Mouse (Mus musculus) ovary, postnatal 10 days (tissue): Measurements from ENCODE around the gene Mettl8.

ENCODE experiments used
- DNase-seq: peaks from one replicate; pipeline ENCODE4 v3.0.0; 2022; ENCODE audit warnings: low spot score

The Mettl8 gene

DNA sequence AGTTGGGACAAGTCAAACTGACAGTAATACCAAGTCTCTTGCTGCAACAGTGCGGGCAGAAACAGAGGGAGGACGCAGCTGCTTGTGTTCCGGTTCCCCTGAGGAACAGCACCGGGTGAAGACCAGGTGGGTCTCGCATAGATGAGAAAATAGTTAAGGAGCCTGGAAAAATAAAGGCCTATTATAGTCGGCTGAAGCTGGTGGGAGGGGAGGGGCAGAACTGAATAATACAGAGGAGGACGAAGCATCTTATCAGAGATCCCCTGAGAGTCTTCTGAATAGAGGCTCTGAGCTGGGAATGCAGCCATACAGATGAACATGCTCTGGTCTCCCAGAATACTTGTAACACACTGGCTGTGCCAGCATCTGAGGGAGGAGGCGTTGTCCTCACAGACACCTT lies 21.4 kb downstream of the Mettl8 start:
- no peak for DNase-seq

DNA sequence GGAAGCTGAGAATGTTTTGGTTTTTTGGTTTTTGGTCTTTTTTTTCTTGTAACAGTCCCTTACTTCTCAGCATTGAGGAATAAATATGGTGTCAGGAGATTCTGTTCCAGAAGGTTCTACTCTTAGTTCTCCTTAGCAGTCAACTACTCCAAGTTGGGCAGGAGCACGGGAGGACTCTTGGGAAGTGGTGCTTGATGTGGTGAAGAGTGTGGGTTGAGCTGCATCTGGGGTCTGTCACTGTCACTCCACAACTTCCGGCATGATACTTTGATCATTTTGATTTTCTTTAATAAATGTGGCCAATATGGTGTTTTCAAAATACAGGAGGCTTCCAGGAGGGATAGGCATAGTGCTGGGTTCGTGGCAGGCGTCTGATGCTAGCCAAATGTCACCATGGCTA lies 22.4 kb downstream of the Mettl8 start:
- DNase-seq = no peak

DNA sequence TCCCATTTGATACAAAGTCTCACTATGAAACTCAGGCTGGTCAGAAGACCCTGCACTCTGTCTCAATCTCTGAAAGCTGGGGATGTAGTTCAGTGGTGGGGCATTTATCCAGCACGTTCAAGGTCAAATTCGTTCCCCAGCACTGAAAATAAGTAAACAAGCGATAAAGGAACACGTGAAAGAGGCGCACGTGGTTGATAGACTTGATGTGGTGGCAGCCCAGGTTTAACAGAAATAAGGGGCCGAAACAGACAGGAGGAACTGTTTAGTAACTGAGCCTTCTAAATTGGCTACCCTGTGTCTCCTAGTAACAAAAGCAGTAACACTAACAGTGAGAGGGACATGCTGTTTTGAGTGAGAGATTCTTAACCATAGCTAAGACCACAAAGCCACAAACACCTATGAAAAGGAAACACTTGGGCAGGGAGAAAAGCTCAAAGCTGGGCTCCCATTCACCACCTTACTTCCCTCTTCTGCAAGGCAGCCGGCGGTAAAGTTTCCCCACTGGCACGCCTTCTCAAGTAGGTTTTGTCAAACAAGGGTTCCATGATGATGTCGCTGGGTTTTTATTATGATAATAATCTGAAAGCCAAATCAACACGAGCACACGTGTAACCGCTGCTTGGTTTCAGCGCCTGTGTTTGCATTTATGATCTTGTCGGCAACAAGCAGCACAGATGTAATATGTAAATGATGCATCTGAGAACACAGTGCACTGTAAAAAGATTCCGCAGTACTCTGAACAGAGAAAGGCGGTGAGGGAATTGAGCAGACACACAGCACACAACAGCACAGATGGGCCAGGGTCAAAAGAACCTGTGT lies 23.2 kb downstream of the Mettl8 start:
- no peak for DNase-seq

DNA sequence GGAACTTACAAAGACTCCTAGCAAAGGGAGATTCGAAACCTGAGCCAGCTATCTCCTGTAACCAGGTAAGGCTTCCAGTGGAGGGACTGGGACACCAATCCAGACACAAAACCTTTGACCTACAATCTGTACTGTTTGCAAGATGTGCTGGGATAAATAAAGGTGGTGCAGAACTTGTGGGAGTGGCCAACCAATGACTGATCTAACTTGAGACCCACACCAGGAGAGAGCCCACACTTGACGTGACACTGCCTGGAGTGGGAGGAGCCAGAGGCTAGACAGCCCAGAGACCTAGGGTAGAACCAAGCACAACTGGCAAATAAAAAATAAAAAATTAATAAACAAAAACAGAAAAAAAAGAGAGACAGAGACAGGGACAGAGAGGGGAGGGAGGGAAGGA lies 24.7 kb downstream of the Mettl8 start:
- DNase-seq = no peak

DNA sequence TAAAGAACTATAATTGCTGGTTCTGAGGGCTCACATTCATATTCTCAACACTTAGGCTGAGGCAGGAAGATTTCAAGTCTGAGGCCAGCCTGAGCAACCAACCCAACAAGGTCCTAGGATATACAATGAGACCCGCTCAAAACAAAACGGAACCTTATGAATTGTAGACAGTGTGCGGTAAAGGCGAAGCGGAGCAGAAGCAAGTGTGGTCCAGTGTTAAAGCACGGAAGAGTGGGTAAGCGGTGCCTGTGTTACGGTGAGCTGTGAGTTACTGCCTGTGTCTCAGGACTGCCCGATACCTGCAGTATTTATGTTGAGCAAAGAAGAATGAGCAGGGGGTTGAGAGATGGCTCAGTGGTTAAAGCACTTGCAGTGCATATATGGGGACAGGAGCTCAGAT lies 27.8 kb downstream of the Mettl8 start:
- no peak for DNase-seq

DNA sequence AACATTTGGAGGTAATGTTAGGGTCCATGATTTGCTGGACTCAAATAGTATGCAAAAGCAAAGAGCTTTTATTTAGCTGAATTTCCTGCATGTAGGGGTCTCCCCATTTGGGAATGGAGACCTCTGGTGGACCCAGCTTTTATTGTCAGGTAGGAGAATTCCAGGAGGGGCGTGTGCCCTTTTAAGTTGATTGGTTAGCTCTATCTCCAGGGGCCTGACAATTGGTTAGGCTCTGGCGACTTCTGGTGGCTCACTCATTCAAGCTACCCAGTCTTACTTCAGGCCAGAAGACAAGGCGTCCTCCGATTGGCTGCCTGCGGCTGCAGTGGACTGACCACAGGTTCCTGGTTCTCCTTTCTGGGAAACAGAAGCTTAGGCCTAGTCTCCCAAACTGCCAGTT lies 28.6 kb downstream of the Mettl8 start:
- no peak for DNase-seq

DNA sequence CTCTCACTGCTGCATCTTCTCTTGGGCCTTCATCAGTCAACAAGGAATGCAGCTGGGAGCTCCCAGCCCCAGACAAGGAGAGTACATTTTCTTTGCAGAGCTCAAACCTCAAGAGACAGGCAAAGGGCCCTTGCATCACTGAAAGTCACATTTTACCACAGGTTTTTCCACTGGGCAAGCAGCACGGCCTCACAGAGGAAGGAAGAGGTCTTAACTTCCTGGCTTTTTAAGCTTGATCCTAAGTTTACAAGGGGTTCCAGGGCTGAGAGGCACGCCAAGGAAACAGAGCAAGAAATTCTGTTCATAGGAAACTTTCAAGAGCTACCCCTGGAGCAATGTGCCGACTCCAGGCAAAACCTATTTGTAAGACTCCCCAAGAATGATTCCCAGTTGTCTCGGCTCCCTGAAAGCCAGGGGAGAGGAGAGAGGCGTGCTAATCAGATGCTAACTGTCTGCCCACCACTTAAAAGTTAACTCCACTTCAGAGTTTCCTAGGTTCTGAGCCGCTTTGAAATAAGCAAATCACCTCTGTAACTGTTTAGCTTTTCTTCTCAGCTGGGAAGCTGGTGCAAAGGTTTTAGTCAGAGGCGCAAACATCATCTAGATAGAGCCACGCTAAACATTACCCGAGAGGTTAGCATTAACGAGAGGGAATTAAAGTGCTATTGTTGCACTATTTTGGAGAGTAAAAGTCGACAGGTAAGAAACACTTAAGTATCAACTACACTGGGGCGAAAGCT lies 29.6 kb downstream of the Mettl8 start:
- DNase-seq = no peak

DNA sequence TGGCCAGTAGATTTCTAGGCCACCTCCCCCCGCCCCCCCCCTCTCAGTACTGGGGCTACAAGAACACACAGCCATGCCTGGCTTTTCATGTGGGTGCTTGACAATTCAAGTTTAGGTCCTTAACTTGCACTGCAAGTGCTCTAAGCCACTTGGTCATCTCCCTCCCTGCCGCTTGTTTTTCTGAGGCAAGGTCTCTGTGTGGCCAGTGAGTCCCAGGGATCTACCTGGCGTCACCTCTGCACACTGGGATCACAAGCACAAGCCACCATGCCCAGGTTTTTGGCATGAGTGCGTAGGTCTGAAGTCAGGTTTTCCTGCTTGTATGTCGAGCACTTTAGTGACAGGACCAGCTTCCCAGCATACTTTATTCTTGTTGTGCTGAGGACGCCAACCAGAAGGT lies 31.4 kb downstream of the Mettl8 start:
- DNase-seq = no peak

DNA sequence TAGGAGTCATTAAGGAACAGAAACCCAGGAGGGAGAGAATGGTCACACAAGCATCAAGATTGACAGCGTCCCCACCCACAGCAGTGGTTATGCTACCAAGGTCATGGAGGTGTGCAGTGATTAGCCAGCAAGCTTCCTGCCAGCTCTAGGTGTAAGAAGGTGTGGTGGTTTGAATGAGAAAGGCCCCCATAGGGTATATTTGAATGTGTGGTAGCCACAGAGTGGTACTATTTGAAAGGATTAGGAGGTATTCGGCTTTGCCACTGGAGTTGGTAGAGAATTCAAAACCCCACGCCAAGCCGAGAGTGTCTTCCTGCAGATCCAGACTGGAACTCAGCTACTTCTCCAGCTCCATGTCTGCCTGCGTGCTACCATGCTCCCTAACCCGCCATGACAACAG lies 32.4 kb downstream of the Mettl8 start:
- DNase-seq = no peak

DNA sequence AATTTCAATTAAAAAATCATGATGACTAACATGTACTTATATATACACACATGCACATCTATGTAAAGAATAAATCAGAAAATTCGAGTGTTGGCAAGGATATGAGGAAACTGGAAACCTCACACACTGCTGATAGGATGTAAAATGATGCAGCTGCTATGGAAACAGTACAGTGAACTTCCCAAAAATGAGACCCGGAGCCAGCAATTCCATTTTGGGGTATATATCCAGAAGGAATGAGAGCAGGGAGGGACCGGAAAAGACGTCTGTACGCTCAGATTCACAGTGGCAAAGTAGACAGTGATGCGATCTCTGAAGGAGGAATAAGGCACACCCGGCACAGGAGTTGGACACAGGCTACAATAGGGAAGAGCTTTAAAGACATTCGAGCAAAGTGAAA lies 34.7 kb downstream of the Mettl8 start:
- DNase-seq = no peak

DNA sequence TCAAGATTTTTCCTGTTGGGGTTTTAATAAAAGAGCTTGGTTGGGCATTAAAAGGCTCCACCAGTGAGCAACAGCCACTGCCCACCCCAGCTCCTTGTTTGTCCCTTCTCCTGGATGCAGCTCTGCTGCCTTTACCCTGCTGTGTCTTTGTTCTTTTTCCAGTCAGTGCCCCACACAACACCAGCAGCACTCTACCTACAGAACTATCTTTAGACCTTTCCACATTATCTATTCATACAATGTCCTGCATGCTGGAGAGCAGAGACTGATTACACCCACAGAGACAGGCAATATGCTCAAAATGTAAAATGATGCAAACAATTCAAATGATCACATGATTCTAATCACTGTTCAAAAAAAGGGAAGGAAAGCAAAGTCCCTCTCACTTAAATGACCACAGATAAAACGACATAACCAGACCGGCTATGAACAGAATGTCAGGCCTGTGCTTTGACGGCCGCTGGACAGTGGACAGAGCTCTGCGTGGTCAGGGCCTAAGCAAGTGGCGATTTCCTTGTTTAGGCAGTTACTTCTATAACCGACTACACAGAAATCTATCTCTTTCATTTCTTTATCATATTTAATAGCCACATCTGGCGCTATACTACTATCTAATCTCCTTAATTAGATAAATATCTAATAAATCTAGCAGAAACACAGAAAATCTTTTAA lies 35.5 kb downstream of the Mettl8 start:
- no peak for DNase-seq

DNA sequence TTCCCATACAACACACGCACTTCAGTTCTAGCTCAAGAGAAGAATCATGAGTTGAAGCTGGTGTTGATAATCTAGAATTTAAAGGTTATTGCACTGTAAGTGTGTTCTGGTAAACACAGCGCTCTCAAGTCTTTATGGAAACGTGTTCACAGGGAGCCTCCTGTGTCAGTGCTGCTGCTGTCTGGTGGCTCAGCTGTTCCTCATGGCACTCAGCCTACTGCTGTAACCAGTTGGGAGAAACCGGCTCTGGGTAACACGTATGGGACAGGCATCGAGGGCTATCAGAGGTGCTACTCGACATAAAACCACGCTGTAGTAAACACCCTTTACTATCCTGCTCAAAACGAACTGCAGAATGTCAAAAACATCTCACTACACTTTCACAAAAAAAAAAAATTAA lies 36.1 kb downstream of the Mettl8 start:
- no peak for DNase-seq

DNA sequence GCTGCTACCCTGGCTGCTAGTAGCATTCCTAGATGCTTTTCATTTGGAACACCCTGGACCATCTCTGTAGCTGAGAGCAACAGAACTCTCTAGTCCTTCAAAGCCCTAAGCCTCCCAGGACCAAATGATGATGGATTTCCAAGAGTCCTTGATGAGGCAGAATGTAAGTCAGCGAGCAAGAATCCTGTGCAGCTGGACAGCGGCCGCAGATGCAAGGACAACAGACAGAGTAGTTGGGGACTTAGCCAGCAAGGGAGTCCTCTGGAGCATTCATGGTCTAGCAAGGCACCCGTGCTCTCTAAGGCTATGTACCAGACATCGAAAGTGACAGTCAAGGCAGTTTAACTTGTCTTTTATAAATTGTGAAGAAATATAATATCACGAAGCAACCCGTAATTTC lies 41.9 kb downstream of the Mettl8 start:
- DNase-seq = no peak

DNA sequence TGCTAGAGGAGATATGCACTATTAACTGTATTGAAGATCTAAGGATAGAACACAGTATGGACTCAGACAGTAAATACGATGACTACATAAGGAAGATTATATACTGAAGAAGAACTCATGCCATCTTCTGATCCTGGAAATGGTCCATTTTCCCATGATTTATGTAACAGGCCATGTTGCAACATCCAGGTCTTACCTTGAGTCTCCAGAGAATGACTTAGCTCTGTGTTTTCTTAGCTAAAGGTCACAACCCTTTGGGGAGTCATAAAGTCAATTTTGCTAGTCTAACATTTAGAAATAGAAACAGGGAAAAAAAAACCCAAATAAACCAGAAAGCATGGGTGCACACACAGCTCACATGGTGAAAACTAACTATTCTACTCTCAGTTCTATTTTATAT lies 43.6 kb downstream of the Mettl8 start:
- no peak for DNase-seq

DNA sequence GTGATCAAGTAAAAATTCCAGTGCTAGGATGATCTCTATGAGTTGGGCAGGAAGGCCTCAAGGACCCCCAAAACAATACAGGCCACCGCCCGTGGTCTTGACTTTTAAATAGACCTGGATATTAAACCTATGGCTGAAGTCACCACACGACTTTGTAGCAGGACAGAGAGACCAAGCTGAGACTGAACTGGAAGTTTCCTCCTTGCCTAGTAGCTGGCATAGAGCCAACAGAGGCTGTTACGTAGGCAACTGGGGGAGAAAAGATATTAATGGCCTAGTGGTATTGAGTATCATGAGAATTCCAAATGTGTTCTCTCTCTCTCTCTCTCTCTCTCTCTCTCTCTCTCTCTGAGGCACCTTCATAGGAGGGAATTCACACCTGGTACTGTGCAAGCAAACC lies 51.0 kb downstream of the Mettl8 start:
- DNase-seq = no peak

DNA sequence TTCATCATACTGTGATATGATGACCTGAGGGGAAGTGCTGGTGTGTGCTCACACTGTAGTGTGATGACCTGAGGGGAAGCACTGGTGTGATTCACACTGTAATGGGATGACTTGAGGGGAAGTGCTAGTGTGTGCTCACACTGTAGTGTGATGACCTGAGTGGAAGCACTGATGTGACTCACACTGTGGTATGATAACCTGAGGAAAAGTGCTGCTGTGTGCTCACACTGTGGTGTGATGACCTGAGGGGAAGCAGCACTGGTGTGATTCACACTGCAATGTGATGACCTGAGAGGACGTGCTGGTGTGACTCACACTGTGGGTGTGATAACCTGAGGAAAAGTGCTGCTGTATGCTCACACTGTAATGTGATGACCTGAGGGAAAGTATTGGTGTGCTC lies 52.9 kb downstream of the Mettl8 start:
- DNase-seq = no peak

DNA sequence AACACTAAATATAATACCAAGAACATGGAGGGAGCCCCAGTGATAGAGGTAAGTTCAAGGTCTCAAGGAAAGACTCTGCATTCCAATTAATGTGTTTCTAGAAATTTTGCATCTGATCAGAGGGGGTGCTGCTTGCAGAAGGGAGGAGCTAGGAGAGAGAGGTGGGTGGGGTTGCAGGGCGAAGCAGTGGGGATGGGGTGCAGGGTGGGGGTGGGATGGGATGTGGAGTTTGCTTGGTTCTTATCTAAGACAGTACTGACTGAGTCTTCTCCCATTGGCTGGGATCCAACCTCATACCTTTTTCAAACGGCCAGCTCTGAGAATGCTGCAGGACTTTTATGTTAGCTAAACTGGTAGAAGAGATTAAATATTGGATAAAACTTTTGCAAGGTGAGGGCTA lies 56.6 kb downstream of the Mettl8 start:
- no peak for DNase-seq

DNA sequence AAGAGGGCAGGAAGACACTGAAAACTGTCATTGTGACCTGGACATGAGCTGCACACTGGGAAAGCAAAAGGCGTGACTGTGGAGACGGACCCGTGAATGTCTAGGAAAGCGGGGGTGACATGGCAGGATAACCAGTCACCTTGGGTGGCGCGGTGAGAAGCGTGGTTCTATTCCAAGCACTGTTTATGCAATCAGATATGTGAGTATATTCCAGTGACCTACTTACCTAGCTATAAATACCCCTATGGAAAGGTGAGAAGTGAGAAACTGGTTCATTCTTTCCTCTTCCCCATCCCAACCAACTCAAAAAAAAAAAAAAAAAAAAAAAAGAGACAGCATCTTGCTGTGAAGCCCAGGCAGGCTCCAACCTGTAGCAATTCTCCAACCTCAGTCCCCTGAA lies 58.9 kb downstream of the Mettl8 start:
- no peak for DNase-seq

DNA sequence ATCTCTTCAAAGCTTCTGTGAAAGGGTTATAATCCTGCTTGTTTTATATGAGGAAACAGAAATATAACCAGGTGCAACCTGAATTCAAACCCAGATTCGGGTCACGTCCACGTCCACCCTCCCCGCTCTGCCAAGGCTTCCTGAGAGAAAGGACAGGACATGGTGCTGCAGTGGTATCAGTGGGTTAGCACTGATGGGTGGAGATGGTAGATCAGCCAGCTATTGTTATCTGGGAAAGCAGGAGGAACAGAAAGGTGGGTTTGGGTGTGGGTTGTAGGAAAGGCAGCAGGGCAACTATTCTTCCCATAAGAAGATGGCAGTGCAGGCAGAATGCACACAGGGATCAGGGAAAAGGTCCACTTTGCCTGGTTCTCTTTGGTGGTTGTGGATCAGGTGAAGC lies 59.5 kb downstream of the Mettl8 start:
- no peak for DNase-seq

DNA sequence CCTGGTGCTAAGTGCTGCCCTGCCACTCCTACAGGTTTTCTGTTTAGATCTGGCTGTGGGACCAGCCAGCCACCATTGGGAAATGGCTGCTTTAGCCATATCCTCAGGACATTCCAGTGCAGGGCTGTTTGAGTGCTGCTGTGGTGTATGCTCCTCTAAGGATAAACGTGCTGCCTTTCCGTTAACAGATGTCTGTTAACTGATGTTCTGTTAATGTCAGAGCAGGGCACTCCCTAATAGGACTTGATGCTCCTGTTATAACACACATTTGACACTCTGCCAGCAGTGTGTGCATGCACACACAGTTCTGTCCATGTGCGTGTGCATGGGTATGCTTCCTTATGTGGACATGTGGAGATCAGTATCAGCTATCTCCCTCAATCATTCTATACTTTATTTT lies 61.6 kb downstream of the Mettl8 start:
- DNase-seq = no peak

DNA sequence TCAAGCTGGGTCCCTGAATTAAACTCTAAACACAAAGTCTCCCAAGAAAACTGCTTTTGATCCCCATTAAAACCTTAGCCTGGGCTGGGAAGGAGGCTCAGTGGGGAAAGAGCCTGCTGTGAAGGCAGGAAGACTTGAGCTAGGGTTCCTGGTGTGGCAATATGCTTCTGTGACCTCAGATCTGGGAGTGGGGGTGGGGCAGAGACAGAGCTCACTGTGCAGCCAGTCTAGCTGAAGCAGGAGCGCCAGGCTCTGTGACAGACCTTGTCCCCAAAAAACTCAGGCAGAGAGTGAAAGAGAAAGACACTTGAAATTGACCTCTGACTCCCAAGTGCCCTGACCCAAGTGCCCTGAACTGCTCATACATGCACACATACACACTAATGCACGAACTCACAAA lies 62.7 kb downstream of the Mettl8 start:
- DNase-seq = no peak

DNA sequence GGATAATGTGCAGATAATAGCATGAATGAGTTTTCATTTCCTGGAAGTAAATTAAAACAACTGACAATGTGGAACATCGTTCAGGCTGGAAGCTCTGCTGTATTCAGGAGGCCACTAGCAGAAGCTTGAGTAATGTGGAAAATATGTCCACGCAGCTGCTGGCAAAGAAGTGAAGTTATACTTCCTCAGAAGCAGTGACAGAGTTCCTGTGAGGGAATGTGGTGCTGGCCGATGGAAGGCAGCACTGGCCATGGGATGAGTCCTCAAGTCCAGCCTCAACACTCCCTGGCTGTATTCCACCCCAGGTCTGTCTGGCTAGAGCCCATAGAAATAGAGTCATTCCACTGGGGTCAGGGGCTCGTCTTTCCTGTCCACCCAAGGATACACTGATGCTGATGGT lies 65.2 kb downstream of the Mettl8 start:
- DNase-seq = no peak
